Mouse (Mus musculus): ENCODE measurements around the gene Cd96.

- TF ChIP-seq CTCF (conservative IDR thresholded peaks at IDR 0.05; ENCODE audit: low read length) (peak; percentile 18; the same call in 1 of the 2 replicates), NANOG (IDR thresholded peaks at IDR 0.05; ENCODE audit: borderline replicate concordance, low read length) (no peak), POU5F1 (IDR thresholded peaks at IDR 0.05; ENCODE audit: borderline replicate concordance, low read length) (no peak)
Measured at GRCm38 (mm10) chr16:46151141-46151540, 31.1 kb upstream of the Cd96 start.
